Mouse (Mus musculus) T-helper 1 cell (primary cell): Measurements from ENCODE around the gene Tbc1d13.
"Not testable (repeated sequence)": the region's sequence is repeated elsewhere in the genome, so short reads cannot be mapped to it uniquely, and the experiment has no call there.

Experiments used
- in situ Hi-C: fragments of 300-600 bp; cut with MboI, MseI; formaldehyde crosslinking; loops from one replicate; pipeline ENCODE4 v1.15.1; 2025; ENCODE audit warnings: high pct_unique_total_duplicates

Gene Tbc1d13

DNA sequence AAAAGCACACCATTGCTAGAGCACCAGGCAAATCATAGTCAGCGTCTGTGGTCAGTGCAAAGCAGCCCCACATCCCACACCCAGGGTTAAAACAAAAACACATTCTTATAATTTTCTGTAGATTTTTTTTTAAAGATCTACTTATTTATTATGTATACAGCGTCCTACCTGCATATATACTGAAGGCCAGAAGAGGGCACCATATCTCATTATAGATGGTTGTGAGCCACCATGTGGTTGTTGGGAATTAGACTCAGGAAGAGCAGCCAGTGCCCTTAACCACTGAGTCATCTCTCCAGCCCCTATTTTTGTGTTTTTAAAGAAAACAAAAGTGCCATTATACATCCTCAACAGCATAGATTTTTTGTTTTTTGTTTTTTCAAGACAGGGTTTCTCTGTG, 4.8 kb upstream of the Tbc1d13 start:
- in situ Hi-C loops, result no loop called here

DNA sequence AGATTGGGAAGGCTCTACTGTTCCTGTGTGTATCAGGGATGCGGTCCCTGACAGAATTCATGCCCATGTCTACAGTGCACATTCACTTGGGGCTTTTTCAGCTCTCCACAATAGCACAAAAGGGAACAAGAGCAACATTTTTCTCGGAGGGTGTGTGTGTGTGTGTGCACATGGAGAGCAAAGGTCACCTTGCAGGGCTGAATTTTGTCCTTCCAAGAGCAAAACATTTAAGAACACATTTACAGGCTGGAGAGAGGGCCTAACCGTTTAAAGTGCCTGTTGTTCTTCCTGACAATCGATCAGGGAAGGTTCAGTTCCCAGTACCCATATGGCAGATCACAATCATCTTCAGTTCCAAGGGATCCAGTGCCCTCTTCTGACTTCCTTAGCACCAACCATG, 3.4 kb upstream of the Tbc1d13 start:
- in situ Hi-C loops, result no loop called here

DNA sequence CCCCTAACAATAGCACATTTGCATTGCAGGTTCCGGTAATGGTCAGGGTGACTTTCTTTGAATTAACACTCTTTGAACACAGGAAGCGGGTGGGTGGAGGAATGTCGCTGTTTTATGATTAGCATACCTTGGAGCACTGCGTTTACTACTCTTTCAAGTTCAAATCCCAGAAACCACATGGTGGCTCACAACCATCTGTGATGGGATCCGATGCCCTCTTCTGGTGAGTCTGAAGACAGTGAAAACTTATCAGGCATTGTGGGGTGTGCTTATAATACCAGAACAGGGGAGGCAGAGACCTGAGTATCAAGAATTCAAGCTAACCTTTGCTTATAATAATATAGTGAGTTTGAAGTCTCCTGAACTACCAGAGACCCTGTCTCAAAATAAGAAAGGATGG, 2.3 kb upstream of the Tbc1d13 start:
- in situ Hi-C loops, result not testable (repeated sequence)

DNA sequence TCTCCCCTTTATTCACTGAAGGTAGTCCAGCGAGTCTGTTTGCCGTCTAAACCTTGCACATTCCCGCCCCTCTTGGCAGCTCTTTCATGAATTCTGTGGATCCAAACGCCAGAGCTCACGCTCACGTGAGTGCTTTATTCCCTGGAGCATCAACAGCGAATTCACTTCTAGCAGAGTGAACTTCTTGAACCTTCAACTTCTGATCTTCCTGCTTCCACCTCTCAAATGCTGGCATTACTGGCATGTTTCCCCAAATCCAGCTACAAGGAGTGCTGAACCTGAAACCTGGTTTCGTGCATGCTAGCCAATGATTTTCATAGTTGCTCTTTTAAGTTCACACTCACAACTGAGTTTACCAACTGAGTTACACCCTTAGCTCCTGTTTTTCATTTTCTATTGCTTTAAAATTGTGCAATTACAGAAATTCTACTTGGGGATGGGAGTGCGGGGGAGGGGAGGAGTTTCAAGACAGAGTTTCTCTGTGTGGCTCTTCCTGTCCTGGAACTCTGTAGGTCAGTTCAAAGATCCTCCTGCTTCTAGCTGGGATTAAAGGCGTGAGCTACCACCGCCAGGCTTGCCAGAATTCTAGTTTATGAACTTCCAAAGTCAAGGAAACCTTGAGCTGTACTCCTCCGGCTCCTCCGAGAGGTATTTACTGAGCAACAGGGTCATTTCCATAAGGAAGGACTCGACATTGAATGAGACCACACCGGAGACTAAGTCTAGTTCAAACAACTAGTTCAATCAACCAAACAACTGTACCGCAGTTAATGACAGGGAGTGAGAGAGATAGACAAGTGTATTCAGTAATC, 539 bp upstream of the Tbc1d13 start:
- in situ Hi-C loops, result no loop called here

DNA sequence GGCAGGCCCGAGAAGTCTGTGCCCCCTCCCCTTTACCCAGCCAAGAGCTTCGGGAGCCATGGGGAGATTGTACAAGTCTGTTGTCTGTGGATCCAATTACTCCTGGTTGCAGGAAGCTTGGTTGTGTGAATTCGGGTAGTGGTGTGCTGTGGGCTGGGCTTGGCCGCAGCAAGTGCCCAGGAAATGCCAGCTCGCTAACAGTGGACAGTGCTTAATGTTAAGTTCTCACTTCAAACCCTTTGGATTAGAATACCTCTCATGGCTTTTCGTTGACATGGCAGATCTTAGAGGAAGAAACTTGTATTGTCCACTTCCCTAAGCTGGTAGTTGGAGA, 799 bp downstream of the Tbc1d13 start:
- in situ Hi-C loops, result no loop called here

DNA sequence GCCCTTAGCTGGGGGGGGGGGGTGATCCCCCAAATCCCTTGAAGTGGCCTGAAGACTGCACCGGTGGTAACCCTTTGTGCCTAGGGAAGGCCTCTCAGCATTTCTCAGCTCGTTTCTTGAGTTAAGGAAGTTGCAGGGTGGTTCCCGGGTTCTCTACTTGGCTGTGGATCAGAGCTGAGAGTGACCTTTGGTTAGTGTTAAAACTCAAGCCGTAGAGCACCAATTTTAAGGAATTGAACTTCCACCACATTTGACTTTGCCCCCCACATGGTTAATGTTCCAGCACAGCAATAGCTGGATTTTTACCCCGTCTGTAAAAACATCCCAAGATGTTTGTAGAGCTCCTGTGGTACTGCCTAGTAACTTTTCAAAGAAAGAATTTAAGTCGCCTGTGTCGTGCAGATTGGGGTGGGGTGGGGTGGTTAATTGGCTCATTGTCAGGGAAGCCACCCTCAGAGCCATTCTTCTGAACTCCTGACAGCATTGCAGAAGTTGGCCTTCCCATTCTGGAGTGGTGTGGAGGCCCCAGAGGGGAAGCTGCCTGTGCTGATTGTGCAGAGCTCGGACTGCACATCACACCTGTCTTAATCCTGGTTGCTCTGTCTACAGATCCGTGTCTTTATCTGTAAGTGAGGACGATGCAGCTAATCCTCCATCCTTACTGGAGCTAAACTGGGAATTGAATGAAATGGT, 1.5 kb downstream of the Tbc1d13 start:
- in situ Hi-C loops, result no loop called here

DNA sequence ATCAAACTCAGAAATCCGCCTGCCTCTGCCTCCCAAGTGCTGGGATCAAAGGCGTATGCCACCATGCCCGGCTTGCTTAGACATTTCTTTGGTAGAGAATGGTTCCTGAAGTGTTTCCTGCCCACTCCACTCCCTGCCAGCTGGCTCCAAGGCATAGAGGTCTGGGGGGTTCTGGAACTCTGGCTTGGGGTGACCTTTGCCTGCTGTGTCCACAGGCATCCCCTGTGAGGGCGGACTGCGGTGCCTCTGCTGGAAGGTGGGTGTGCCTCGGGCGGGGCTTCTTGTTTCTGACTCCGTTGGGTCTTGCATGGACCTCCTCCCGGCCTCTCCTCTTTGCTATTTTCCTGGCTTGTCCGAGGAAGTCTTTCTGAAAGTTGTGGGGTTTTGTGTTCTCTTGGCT, 2.9 kb downstream of the Tbc1d13 start:
- in situ Hi-C loops, result no loop called here

DNA sequence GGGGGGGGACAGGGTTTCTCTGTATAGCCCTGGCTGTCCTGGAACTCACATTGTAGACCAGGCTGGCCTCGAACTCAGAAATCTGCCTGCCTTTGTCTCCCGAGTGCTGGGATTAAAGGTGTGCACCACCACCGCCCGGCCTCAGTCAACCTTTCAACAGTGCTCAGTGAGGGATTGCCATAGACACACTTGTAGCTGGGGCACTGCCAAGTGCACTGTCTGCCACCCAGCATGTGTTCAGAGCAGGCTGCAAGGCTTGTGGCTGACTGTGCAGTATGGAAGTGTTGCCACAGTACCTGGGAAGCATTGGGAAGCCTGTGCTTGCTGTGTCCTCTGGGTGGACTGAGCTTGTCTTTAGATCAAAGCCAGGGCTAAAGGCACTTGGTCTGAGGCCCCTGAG, 6.5 kb downstream of the Tbc1d13 start:
- in situ Hi-C loops, result loop anchor here (5.0 kb wide), 1 partner anchor 33 kb away; no protein-coding TSS in a partner anchor

DNA sequence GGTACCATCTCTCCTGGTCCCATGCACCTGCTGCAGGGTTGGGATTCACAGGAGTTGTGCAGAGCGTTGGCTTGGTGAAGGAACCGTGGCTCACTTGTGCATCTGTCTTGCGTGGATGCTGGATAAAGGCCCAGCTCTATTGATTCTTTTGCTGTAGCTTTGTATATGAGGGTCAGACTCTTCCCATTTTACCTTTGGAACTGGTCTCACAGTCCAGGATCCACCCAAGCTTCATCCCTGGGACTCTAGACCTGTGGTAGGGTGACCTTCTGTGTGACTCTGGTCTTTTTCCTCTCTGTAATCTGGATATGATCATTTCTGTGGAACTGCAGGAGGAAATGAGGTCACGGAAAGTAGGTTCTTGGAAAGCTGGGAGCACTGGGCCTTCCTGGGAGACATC, 10.9 kb downstream of the Tbc1d13 start:
- in situ Hi-C loops, result loop anchor here (5.0 kb wide), 1 partner anchor 37 kb away; no protein-coding TSS in a partner anchor

DNA sequence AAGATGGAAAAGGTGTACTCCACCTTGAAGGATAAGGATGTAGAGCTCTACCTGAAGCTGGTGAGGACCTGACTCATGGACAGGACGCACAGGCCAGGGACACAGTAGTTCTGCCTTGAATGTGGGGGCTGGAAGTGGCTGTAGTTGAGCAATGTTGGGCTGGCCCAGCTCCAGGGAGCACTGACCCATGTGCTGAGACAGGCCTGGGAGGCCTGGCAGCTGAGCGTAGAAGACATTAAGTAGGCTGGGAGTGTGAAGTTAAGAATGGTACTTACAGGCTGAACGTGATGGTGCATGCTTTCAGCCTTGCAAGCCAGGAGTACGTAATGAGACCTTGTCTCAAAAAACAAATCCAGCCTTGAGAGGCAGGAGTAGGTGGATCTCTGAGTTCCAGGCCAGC, 13.9 kb downstream of the Tbc1d13 start:
- in situ Hi-C loops, result no loop called here

DNA sequence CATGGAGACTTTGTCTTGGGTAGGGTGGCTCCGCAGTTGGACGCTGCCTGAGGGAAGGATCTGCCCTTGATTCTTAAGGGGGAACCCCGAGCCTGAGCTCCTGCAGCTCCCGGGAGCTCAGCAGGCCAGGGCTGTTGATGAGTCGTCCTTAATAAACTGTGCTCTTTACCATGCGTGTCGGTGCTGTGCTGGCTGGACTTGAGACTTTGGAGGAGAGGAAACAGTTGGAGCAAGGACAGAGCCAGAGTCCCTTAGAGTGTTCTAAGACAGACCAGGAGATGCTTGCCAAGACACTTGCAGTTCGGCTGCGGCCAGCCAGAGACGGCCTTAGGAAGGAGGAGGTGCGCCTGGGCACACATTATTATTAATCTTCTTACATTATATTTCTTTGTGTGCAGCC, 18.3 kb downstream of the Tbc1d13 start:
- in situ Hi-C loops, result no loop called here

DNA sequence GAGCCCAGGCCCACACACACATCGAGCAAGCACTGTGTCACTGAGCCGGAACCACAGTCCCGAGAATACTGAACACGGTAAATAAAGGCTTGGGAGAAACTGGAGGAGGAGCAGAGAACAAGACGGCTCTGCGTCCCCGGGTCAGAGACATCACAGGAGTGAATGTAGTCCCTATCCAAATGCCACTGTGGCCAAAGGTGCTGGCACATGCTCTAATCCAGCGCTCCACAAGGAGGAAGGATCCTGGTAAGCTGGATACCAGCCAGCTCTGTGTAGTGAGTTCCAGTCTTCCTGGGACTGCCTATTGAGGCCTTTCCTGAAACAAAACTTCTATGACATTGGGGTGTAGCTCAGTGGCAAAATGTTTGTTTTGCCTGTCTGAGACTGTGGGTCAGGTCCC, 19.1 kb downstream of the Tbc1d13 start:
- in situ Hi-C loops, result no loop called here

DNA sequence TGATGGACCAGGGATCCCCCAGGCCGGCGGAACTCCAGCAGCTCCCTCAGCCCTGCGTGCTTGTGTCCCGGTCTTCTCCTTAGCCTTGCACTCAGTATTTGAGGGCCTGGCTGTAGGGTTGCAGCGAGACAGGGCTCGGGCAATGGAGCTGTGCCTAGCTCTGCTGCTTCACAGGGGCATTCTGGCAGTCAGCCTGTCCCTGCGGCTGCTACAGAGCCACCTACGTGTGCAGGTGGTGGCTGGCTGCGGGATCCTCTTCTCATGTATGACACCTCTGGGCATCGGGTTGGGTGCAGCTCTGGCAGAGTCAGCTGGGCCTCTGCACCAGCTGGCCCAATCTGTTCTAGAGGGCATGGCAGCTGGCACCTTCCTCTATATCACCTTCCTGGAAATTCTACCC, 26.3 kb downstream of the Tbc1d13 start:
- in situ Hi-C loops, result loop anchor here (10.0 kb wide), 1 partner anchor 55 kb away; no protein-coding TSS in a partner anchor

DNA sequence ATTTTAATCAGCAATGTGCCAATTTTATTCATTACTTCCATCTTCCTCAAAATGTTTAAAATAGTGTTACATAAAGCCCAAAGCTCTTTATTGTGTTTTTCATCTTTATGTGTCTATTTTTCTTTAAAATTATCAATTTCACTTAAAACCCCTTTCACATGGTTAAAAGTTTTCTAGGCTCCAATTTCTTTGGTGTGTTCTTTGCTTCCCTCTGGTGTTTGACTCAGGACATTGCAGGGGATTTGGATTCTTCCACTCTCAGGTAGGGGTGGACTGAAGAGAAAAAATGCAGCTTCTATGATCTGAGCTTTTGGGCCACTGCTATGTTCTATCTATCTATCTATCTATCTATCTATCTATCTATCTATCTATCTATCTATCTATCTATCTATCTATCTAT, 28.3 kb downstream of the Tbc1d13 start:
- in situ Hi-C loops, result loop anchor here (10.0 kb wide), 1 partner anchor 57 kb away; no protein-coding TSS in a partner anchor

DNA sequence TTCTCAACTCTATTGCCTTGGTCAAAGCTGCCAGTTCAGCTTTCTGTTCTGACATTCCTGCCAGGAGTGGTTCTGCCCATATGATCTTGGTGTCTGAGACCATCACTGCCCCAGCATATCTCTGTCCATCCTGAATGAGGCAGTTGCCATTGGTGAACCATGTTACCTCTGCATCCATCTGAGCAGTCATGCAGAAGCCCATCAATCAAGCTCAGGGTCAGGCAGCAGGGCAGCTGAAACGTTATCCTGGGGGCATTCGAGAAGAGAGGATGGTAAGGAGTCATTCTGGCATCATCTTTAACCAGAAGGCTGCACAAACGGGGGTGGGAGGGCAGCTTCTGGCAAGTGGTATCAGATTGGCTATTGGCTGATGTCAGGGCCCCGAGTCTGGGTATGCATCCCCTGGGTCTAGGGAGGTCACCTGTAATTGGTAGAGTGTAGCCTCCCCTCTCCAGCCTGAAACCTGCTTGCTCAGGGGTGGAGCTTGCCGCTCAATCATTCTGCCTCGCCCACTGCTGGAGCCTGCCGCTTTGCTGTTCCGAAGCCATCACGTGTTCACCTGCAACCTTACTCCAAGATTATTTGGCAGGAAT, 30.9 kb downstream of the Tbc1d13 start:
- in situ Hi-C loops, result loop anchor here (10.0 kb wide), 1 partner anchor 60 kb away; no protein-coding TSS in a partner anchor

DNA sequence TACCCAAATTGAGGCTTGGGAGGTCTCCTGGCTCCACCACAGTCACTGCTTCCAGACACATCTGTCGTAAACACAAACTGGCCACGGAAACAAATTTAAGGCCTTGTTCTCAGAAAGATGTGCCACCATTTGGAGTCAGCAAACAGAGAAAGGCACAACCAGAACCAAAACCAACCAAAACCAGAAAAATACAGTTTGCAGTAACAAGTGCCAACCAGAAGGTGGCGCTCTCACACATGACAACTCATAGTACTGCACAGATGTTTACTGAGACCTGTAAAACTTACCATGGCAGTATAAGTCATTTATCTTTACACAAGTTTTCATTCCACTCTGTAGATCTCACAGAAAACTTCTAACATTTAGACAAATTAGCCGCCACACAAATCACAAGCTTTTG, 33.1 kb downstream of the Tbc1d13 start:
- in situ Hi-C loops, result loop anchor here (10.0 kb wide), 1 partner anchor 62 kb away; no protein-coding TSS in a partner anchor

DNA sequence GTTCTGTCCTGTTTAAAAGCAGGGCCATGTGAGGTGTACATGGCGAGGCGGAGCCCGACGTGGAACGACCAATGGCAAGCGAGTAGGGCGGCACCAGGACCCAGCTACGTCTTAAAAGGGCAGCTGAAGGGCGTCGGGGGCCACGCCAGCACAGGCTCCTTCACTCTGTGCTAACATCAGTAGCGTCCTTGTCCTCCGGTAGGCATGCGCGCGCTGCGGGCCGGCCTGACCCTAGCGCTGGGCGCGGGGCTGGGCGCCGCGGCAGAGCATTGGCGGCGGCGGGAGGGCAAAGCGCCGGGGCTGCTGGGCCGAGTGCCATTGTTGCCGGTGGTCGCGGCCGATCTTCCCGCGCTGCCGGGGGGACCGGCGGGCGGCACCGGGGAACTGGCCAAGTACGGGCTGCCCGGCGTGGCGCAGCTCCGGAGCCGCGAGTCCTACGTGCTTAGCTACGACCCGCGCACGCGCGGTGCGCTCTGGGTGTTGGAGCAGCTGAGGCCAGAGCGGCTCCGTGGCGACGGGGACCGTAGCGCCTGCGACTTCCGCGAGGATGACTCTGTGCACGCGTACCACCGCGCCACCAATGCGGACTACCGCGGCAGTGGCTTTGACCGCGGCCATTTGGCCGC, 37.9 kb downstream of the Tbc1d13 start, which contains the start of gene Endog:
Endog (plus strand) TSS at position 123 of the 626 bp plus-strand sequence.
- in situ Hi-C loops, result no loop called here

DNA sequence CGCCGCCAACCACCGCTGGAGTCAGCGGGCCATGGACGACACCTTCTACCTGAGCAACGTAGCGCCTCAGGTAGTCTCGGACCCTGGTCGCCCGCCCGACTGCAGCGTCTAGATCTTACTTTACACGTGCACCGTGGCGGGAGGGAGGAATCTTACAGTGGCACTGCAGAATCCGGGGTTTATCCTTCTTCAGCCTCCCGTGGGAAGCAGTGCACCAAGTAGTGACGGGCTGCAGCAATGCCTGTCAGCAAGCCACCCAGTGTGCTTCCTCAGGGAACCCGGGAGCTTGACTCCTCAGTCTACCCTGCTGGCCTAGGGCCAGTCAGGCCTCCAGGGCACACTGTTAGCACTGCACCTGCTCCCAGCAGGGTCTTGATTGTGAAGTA, 38.4 kb downstream of the Tbc1d13 start:
- in situ Hi-C loops, result no loop called here

DNA sequence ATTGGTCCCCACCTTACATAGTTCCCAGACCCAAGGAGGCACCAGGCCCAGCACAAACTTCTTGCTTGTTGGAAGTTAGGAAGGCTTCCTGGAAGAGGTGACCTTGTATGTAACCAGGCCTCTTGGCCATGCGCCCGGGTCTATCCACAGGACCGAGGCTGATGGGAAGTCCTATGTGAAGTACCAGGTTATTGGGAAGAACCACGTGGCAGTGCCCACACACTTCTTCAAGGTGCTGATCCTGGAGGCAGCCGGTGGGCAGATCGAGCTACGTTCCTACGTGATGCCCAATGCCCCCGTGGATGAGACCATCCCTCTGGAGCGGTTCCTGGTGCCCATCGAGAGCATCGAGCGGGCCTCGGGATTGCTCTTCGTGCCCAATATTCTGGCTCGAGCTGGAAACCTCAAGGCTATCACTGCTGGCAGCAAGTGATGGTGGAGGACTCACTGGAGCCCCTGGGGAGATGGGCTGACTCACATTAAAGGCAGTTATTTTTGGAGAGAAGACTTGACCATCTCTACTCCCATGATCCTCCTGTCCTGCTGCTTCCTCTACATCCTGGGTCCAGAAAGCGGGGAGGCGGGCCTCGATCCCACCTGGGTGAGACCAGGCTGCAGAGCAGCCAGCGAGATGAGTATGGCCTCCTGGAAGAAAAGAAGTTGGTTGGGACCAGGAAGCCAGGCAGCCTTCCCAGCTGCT, 40.1 kb downstream of the Tbc1d13 start:
- in situ Hi-C loops, result no loop called here

DNA sequence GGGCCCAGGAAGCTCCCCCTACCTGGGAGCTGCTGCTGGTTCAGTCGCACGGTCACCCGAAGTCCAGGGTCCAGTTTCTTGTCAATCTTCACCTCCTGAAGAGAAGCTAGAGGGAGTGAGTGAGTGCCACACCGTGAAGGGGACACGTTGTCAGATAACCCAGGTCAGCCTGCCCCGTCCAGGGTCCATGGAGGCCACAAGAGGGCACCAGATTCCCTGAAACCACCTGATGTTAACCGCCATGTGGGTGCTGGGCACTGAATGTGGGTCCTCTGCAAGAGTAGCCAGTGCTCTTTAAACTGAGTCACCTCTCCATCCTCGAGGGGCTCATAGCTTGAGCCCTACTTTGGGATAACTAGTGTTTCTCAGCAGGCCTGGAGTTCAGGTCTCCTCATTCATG, 42.4 kb downstream of the Tbc1d13 start:
- in situ Hi-C loops, result no loop called here

DNA sequence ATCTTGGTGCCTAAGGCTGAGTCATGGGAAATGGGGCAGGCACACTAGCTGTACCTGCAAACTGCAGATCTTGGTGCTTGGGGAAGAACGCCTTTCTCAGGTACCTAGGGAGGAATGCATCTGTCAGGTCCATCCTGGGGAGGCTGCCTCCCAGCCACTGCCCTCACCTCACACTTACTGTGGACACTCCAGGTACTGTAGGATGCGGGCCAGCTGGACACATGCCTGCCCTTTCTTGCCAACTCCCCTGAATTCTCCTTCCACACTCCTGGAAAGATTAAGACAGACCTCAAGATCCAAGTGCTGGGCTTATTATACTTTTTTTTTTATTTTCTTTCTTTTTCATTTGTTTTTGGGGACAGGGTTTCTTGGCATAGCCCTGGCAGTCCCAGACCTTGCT, 43.0 kb downstream of the Tbc1d13 start:
- in situ Hi-C loops, result no loop called here
